Mouse (Mus musculus): ENCODE results near the gene Rgs2. TPM values are rescaled to one million over a fixed set of nuclear protein-coding genes. Genes with fewer than 3 reads are reported as not detected.

Rgs2 gene
- total and polyA plus RNA-seq, 3 experiments, result 1.2 to 2.9 TPM; not detected in 1

DNA sequence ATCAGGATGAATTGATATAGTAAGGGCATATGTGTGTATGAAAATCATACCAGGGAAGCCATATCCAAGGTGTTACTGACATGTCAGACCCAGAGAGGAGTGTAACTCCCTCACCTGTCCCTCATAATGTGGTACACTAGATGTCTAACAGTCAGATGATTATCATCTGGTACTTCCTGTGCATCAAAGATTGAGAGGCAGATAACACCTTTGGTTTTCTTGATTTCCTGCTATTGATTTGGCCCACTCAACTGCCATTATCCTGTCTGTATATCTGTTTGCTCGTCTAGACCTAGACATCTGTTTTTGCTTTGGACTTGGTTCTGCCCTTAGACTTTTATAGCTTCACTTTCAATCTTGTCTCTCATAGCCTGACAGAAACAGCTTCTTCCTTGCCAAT lies 29.5 kb upstream of the Rgs2 start:
- TF ChIP-seq ZMIZ1 (IDR thresholded peaks at IDR 0.05; ENCODE audit: low read depth, low read length) (no peak), RCOR1 (IDR thresholded peaks at IDR 0.05; ENCODE audit: low read depth, low read length) (no peak)
- H3K9me3 ChIP-seq (replicated peaks; ENCODE audit: insufficient read depth, low read length), result no peaks in the 10 kb centered on the region
- no peak overlapping the region for H3K9ac ChIP-seq (ENCODE audit: control insufficient read depth, low read depth, low read length, poor library complexity, severe bottlenecking)
- no peak for DNase-seq (ENCODE audit: low read depth, low spot score)
- H3K4me1 ChIP-seq (ENCODE audit: control insufficient read depth in 1 of 2, insufficient read depth in 2 of 2, low read length in 2 of 2), result no peaks in the 10 kb centered on the region
- no peaks in the 10 kb centered on the region for H3K36me3 ChIP-seq (ENCODE audit: control insufficient read depth in 1 of 2, insufficient read depth in 2 of 2, low read length in 2 of 2)
- no peaks in the 10 kb centered on the region for H3K27me3 ChIP-seq (ENCODE audit: control insufficient read depth in 1 of 2, insufficient read depth in 2 of 2, low read length in 2 of 2)
- no peak overlapping the region for H3K27ac ChIP-seq (ENCODE audit: control insufficient read depth, low read depth, low read length)
- no peaks in the 10 kb centered on the region for H3K79me2 ChIP-seq (ENCODE audit: control insufficient read depth, insufficient read depth, low read length, poor library complexity)
- no peak overlapping the region for H3K4me3 ChIP-seq (ENCODE audit: control insufficient read depth in 1 of 2, insufficient read depth in 1 of 2, low read depth in 2 of 2, low read length in 2 of 2)

DNA sequence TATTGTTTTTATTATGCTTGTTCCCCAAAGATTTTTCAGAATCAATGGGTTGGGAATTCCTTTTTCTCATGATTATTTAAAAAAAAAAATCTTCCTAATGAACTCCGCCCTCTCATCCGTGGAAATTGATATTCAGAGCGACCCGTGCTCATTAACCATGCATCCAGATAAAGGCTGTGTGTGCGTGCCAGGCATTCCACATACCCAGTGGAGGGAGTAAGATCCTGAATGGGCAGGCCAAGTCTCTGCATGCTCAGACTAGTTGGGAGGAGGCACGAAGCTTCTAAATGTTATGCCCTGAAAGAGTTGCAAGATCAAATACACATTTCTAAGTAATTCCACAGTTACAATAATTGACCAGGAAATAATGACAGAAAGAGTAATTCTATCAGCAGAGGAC lies 26.5 kb upstream of the Rgs2 start:
- TF ChIP-seq ZC3H11A (IDR thresholded peaks at IDR 0.05; ENCODE audit: low read depth, low read length) (no peak), JUND (IDR thresholded peaks at IDR 0.05; ENCODE audit: low read depth, low read length) (no peak), ZMIZ1 (IDR thresholded peaks at IDR 0.05; ENCODE audit: low read depth, low read length) (no peak), E2F4 (IDR thresholded peaks at IDR 0.05; ENCODE audit: borderline replicate concordance, low read depth, low read length) (no peak), MAFK (IDR thresholded peaks at IDR 0.05; ENCODE audit: borderline replicate concordance, low read depth, low read length) (no peak), MAZ (IDR thresholded peaks at IDR 0.05; ENCODE audit: low read depth, low read length) (no peak), SIN3A (IDR thresholded peaks at IDR 0.05; ENCODE audit: low read length) (no peak), GABPA (IDR thresholded peaks at IDR 0.05; ENCODE audit: low read depth, low read length) (no peak), NRF1 (IDR thresholded peaks at IDR 0.05; ENCODE audit: insufficient read depth, low read depth, low read length, poor library complexity, severe bottlenecking) (no peak), MEF2A (IDR thresholded peaks at IDR 0.05; ENCODE audit: extremely low read depth, insufficient replicate concordance, low read depth, low read length, poor library complexity, severe bottlenecking) (no peak), CHD1 (IDR thresholded peaks at IDR 0.05; ENCODE audit: low read depth, low read length) (no peak), TAL1 (IDR thresholded peaks at IDR 0.05; ENCODE audit: low read length) (no peak), USF1 (IDR thresholded peaks at IDR 0.05; ENCODE audit: low read depth, low read length) (no peak), POLR2A (IDR thresholded peaks at IDR 0.05; ENCODE audit: control insufficient read depth in 1 of 2, insufficient read depth in 1 of 2, low read depth in 1 of 2, low read length in 2 of 2, poor library complexity in 1 of 2) (no peak), HCFC1 (IDR thresholded peaks at IDR 0.05; ENCODE audit: low read depth, low read length) (no peak), MAX (IDR thresholded peaks at IDR 0.05; ENCODE audit: low read length) (no peak), GATA1 (IDR thresholded peaks at IDR 0.05; ENCODE audit: low read depth, low read length) (no peak)
- Histone ChIP-seq H3K27me3 (ENCODE audit: control insufficient read depth in 1 of 2, insufficient read depth in 2 of 2, low read length in 2 of 2) (no peaks in the 10 kb centered on the region), H3K36me3 (ENCODE audit: control insufficient read depth in 1 of 2, insufficient read depth in 2 of 2, low read length in 2 of 2) (no peaks in the 10 kb centered on the region)

More for the DNA sequence above, 26.5 kb upstream of the Rgs2 start:
- Histone ChIP-seq H3K9ac (ENCODE audit: control insufficient read depth, low read depth, low read length, poor library complexity, severe bottlenecking) (no peak overlapping the region), H3K4me1 (ENCODE audit: control insufficient read depth in 1 of 2, insufficient read depth in 2 of 2, low read length in 2 of 2) (no peaks in the 10 kb centered on the region), H3K79me2 (ENCODE audit: control insufficient read depth, insufficient read depth, low read length, poor library complexity) (no peaks in the 10 kb centered on the region), H3K9me3 (replicated peaks; ENCODE audit: insufficient read depth, low read length) (no peaks in the 10 kb centered on the region), H3K27ac (ENCODE audit: control insufficient read depth, low read depth, low read length) (no peak overlapping the region), H3K4me3 (ENCODE audit: control insufficient read depth in 1 of 2, insufficient read depth in 1 of 2, low read depth in 2 of 2, low read length in 2 of 2) (no peak overlapping the region)
- no peak for DNase-seq (ENCODE audit: low read depth, low spot score)

Measured in MEL (cell line).